Mouse (Mus musculus) activated CD4-positive, CD25-positive, alpha-beta regulatory T cell, adult 4 months (primary cell): Measurements from ENCODE around the gene Nubp2. TPM values are rescaled to one million over a fixed set of nuclear protein-coding genes. Genes with fewer than 3 reads are reported as not detected.
A peak's percentile ranks its signal among the peaks of the same experiment; 100 is the strongest.

Source experiments
- ATAC-seq: one replicate; pipeline ENCODE4 v1.8.0; 2017
- polyA plus RNA-seq, 2 experiments: library from polyadenylated mRNA; unstranded; fragments of 100-300 nt; shearing (Covaris generic); gene quantifications; one replicate each; pipeline ENCODE4 v1.2.1; 2017

Gene Nubp2
- polyA plus RNA-seq, 2 experiments from 2014 or later = 88.6 to 103 TPM

GRCm38 (mm10) chr17:24894061-24894994, 8.2 kb upstream of the Nubp2 start:
- peak; percentile 5 for ATAC-seq

GRCm38 (mm10) chr17:24893276-24893675, 7.1 kb upstream of the Nubp2 start:
- ATAC-seq = no peak

- ATAC-seq = no peak
These were observed 6.6 kb upstream of the Nubp2 start for GRCm38 (mm10) chr17:24892785-24893184.

DNA sequence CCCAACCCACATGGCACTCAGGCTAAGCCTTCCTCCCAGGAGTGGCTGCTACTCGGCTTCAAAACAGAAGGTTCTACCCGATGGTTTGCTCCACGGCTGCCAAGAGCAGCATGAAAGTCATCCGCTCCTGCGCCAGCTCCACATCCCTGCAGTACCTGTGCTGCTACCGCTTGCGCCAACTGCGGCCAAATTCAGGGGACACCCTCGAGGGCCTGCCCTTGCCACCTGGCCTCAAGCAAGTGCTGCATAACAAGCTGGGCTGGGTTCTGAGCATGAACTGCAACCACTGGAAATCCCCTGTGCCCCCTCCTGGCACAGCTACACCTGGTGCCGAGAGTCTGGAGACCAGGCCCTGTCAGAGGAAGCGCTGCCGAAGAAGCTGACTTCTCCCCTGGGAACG, 5.2 kb upstream of the Nubp2 start:
- no peak for ATAC-seq

GRCm38 (mm10) chr17:24890151-24891092, 4.3 kb upstream of the Nubp2 start:
- ATAC-seq = no peak

GRCm38 (mm10) chr17:24888862-24889261, 2.7 kb upstream of the Nubp2 start:
- ATAC-seq = no peak

DNA sequence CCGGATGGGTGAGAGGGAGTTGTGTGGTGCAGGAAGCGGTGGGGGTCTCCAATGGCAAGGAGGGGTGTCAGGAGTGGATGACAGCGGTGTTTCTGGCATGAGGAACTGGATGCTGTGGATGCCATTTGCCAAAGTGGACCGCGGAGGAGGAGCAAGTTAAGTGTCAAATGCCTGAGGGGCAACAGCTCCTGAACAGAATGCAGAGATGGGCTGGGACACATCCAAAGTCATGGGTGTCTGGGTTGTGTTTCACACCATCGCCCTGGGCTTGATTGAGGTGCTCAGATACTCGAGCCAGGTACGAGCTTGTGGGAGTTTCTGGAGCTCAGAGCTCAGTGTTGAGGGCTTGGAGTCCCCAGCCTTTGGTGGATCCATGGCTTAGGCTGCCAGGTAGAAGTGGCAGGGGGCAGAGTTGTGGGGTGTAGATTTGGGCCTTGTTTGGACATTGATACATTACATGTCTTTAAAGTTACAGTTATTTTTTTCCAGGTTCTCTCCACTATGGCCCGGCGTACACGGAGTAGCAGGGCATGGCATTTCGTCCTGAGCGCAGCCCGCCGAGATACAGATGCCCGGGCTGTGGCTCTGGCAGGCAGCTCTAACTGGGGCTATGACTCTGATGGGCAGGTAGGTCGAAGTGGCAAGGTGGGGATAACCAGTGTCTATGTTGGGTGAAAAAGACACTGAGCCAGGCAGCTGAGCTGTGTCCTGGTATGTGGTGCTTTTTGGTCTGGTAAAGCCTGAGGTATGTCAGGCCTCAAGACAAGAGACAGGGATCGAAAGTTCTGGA, 1.3 kb upstream of the Nubp2 start:
- ATAC-seq = peak; percentile 22

DNA sequence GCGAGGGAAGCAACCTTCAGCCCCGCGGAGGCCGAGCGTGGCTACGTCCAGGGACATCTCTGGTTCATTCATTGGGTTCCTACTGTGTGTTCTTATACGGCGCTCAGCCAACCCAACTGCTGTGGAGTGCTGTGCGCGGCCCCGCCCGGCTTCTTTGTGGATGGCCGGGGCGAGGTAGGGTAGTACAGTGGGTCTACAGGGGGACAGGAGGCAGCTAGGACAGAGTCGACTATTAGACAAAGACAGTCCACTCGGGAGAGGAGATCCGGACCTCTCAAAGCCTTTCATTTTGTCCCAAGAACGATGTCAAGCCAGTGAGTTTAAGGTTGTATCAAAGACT, 753 bp upstream of the Nubp2 start:
- no peak for ATAC-seq

- ATAC-seq = no peak
These were observed 604 bp downstream of the Nubp2 start for GRCm38 (mm10) chr17:24885356-24886133.

DNA sequence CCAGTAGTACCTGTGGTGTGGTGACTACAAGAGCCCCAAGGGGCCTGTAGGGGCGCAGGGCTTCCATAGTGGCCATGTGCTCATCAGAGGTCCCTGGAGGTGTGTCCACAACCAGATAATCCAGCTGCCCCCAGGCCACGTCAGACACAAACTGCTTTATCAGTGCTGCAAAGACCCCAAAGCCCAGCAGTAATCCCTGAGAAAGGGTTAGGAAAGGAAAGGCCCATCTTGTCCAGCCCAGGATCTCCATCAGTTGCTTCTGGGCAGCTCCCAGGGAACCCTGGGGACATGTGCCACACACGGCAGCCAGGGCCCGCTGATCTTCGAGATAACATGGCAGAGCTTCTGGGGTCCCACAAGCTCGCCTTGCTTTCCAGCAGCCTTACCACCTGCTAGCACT, 1.8 kb downstream of the Nubp2 start:
- no peak for ATAC-seq

GRCm38 (mm10) chr17:24881738-24882440, 4.3 kb downstream of the Nubp2 start:
- no peak for ATAC-seq

DNA sequence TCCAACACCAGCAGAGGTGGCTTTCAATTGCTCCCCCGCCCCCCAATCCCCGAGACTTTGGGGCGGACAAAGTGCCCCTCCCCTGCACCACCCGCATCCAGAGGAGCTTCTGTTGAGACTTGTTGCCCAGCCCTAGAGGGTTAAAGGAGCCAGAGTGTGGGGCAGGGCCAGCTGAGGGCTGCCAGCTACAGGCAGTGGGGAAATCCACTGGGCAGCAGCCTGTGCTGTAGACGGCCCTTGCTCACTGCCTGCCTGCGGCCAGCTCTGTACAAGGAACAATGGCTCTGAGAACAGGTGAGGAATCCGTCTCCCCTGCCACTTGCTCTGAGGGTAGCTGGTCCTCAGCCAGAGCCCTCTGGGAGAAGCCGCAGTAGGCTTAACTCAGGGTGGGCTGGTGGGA, 7.6 kb downstream of the Nubp2 start:
- no peak for ATAC-seq

DNA sequence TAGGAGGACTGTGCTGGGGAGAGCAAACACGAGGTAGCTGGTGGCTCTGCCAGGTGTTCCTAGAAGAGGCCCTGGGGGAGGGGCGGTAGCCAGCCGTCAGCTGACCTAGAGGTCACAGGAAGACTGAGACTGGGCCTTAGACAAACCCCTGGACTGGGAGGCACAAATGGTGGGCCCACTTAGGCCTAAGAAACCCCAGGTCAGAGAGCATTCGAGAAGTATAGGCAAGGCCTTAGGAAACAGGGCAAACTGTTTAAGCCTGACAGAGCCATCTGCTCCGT, 8.1 kb downstream of the Nubp2 start:
- no peak for ATAC-seq

- ATAC-seq = no peak
These were observed 8.6 kb downstream of the Nubp2 start for GRCm38 (mm10) chr17:24877336-24878116.

- ATAC-seq = no peak
These were observed 11.2 kb downstream of the Nubp2 start for GRCm38 (mm10) chr17:24874989-24875388.

DNA sequence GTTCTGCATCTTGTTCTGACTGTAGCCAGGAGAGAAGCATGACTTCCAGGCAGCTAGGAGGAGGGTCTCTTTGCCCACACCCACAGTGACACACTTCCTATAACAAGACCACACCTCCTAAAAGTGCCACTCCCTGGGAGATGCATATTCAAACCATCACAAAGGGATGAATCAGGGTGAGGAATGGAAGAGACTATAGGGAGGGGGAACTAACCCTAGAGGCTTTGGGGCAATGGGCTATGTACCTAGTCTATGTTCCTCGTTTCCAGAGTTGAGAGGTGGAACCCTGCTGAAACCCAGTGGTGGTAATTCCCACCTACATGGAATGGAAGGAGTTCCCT, 11.8 kb downstream of the Nubp2 start:
- no peak for ATAC-seq

DNA sequence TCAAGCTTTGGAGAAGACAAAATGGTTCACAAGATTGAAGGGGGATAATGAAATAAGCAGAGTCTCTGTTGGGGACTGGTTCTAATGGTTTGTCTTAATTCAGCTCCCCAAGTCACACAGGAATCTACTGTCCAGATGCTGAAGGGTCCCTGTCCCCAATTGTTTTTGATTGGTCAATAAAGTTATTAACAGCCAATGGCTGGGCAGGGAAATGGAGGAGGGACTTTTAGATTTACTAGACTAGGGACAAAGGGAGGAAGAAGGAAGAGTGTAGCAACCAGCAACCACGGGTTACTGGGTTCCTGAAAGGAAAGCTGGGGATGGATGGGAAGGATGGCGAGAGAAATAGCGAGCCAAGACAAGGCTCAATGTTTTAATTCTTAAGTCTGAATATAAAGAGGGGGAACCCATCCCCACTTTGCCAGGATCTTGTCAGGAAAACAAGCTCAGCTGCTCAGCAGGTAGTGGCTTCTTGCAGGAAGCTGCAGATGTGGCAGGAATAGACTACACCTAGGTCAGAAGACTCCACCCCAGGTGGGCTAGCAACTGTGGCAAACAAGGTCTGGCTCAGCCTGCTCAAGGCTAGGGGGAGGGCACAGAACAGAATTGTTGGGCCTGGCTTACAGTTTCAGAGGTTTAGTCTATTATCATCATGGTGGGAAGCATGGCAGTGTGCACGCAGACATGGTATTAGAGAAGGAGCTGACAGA, 12.3 kb downstream of the Nubp2 start:
- ATAC-seq = no peak

DNA sequence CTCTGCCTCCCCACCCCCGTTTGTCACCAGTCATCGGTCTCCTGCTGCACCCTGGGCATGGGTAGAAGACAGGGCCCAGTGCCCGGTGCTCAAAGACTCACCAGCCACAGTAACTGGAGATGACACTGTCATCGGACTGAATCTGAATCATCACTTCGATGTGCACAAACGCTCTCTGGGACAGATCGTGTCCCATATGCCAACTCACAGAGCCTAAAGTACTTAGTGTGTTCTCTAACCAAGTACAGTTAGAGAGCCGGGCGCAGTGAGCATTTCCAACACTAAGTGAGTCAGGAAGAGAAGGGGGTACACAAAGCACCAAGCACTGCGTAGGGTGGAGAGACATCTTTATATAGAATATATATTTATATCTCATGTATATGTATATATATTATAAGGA, 18.2 kb downstream of the Nubp2 start:
- ATAC-seq = no peak

DNA sequence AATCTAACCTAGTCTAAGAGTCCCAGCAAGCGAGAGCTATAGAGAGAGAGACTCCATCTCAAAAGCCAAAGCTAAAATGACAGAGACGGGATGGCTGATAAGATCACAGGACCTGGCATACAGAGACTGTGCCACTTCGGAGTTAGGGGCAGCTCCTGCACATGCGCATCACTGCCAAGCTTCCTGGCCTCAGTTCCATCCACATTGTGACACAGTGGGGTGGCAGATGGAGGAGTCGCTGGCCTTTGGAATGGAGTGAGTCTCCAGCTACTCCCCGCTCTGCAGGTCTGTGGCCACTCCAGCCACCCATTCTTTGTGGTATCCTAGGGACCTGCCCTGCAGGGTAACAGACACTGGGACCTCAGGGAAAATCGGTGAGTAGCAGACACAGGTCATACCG, 20.4 kb downstream of the Nubp2 start, which contains the start of gene Igfals:
Igfals (plus strand) TSS at position 222 of the 400 bp plus-strand sequence.
- no peak for ATAC-seq

DNA sequence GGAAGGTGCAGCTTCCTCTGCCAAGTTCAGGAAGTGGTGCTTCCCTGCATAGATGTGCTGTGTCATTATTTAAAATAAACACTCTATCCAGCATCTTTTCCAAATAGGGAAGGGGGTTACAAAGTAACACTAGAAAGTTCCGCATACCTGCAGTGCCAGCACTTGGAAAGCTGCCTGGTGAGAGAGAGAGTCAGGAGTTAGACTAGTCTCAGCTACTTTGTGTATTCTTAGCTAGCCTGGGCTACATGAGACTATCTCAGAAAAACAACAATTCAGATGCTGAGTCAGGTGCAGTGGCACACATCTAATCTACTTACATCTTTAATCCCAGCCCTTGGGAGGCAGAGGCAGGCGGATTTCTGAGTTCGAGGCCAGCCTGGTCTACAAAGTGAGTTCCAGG, 24.4 kb downstream of the Nubp2 start:
- no peak for ATAC-seq
